Mouse (Mus musculus) neural tube, embryonic 13.5 days (tissue): ENCODE data around the gene Hist2h3b. TPM values are rescaled to one million over a fixed set of nuclear protein-coding genes. Genes with fewer than 3 reads are reported as not detected.
"Not testable (repeated sequence)": the region's sequence is repeated elsewhere in the genome, so short reads cannot be mapped to it uniquely, and the experiment has no call there.

Experiments
- ATAC-seq: fragments of 200-750 bp; cut with Nextera tagmentation; 2 replicates; pipeline ENCODE4 v1.8.0; 2017; ENCODE audit warnings: low read depth, mild to moderate bottlenecking, moderate TSS enrichment, moderate library complexity
- H3K27ac ChIP-seq: fragments of 300-500 bp; sonication (generic); replicated peaks from 2 replicates; pipeline ENCODE4 v1.5.1; 2015; ENCODE audit warnings: moderate library complexity, mild to moderate bottlenecking, inconsistent platforms
- H3K27me3 ChIP-seq: fragments of 300-500 bp; sonication (generic); 2 replicates; pipeline ENCODE4 v1.6.1; 2015; ENCODE audit warnings: mild to moderate bottlenecking, inconsistent platforms
- H3K36me3 ChIP-seq: fragments of 300-500 bp; sonication (generic); 2 replicates; pipeline ENCODE4 v1.6.1; 2015; ENCODE audit warnings: mild to moderate bottlenecking, inconsistent platforms
- H3K4me1 ChIP-seq: fragments of 300-500 bp; sonication (generic); replicated peaks from 2 replicates; pipeline ENCODE4 v1.6.1; 2015; ENCODE audit warnings: inconsistent platforms
- H3K4me2 ChIP-seq: fragments of 300-500 bp; sonication (generic); 2 replicates; pipeline ENCODE4 v1.6.1; 2015; ENCODE audit warnings: inconsistent platforms, mild to moderate bottlenecking, moderate library complexity
- H3K4me3 ChIP-seq: fragments of 300-500 bp; sonication (generic); 2 replicates; pipeline ENCODE4 v1.5.1; 2015; ENCODE audit warnings: mild to moderate bottlenecking, inconsistent platforms
- H3K9ac ChIP-seq: fragments of 300-500 bp; sonication (generic); 2 replicates; pipeline ENCODE4 v1.6.1; 2015; ENCODE audit warnings: moderate library complexity, mild to moderate bottlenecking, inconsistent platforms
- H3K9me3 ChIP-seq: fragments of 300-500 bp; sonication (generic); 2 replicates; pipeline ENCODE4 v1.6.1; 2016; ENCODE audit warnings: inconsistent platforms
- WGBS: fragments of 180-500 bp; shearing (Covaris S2); methylation state at CpG from one replicate; pipeline ENCODE4 v1.1.7; 2015; 5-methylcytosine and 5-hydroxymethylcytosine counted together
- polyA plus RNA-seq: library from polyadenylated mRNA; unstranded; fragments of >200 nt; fragmentation: Nextera tagmentation; extraction: Ambion mirVana; gene quantifications from 2 replicates; pipeline ENCODE4 v1.2.1, GENCODE M21; 2015

Hist2h3b gene
- polyA plus RNA-seq, 1 experiment from 2014 or later = 17.8 TPM

- Histone ChIP-seq H3K4me1 (peaks cover 39% of the 10 kb centered on the region), H3K27me3 (no peaks in the 10 kb centered on the region), H3K9me3 (no peaks in the 10 kb centered on the region), H3K4me2 (peak overlapping the region; percentile 64), H3K36me3 (no peaks in the 10 kb centered on the region), H3K4me3 (peak overlapping the region; percentile 49; the same call in 1 of the 2 replicates), H3K27ac (peak overlapping the region; percentile 98), H3K9ac (peak overlapping the region; percentile 83)
- 83% methylated on average over 7 of the region's 7 CpGs for WGBS
- ATAC-seq = no peak
Measured at GRCm38 (mm10) chr3:96243921-96244572, 24.4 kb upstream of the Hist2h3b start.

DNA sequence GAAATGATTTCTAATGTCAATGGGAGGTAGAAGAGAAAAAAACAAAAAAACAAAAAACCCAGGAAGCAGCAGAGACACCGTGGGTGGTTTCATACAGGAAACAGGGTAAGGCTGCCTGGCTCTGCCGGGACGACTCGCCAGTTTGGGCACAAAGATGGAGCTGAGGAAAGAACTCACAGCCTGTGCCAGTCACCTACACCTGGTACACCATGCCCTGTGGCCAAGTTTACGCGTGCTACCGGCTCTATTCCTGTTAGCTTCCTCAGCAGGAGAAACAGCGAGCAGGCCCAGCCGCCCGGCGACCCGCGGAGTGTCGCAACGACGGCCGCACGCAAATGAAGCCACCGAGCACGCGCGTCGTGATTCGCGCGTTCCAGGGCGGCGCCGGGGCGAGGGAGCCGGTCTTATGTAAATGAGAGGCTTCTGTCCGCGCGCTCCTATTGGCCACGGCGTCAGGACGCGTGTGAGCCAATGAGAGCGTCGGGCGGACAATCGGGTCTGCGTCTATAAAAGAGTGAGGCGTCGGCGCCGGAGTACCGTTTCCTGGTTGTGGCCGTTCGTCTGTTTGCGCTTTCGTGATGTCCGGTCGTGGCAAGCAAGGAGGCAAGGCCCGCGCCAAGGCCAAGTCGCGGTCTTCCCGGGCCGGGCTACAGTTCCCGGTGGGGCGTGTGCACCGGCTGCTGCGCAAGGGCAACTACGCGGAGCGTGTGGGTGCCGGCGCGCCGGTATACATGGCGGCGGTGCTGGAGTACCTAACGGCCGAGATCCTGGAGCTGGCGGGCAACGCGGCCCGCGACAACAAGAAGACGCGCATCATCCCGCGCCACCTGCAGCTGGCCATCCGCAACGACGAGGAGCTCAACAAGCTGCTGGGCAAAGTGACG is 23.2 kb upstream of the Hist2h3b start, which contains the start of gene Hist2h2aa1:
Gene Hist2h2aa1, plus strand, starts transcription at position 495 of the 884 bp plus-strand sequence.
- ATAC-seq = peak; percentile 89
- H3K9me3 ChIP-seq, H3K36me3 ChIP-seq, H3K27me3 ChIP-seq: not testable (repeated sequence)
- Histone ChIP-seq H3K4me1 (peaks cover 40% of the 10 kb centered on the region), H3K9ac (peak within 1 kb of the TSS; percentile 83), H3K4me2 (peak within 1 kb of the TSS; percentile 64), H3K27ac (peak within 1 kb of the TSS; percentile 98), H3K4me3 (peak within 1 kb of the TSS; percentile 49)
- WGBS = 0% methylated on average over 40 of the region's 88 CpGs

DNA sequence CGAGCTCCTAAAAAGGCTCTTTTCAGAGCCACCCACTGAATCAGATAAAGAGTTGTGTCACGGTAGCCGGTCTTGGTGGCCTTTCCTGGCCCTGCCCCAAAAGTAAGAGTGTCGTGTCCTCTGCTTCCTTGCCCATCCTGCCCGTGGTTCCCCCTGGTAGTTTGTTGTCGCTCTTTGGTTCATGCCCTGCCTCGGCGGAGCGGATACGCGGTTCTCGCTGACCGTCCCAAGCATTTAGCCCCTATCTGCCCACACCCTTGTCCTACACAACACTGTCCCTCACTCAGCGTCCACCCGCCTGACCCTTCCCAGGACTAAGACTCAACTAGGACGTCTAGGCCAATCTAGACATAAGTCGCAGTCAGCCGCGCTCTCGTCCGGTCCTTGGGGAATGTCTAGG is 22.4 kb upstream of the Hist2h3b start:
- 0% methylated on average over 10 of the region's 21 CpGs for WGBS
- H3K4me1 ChIP-seq = peaks cover 35% of the 10 kb centered on the region
- H3K4me3 ChIP-seq = peak overlapping the region; percentile 36
- H3K4me2 ChIP-seq = peak overlapping the region; percentile 49
- ATAC-seq, H3K9me3 ChIP-seq, H3K36me3 ChIP-seq, H3K27me3 ChIP-seq: not testable (repeated sequence)
- H3K9ac ChIP-seq = 0 out of 2 replicates have a peak overlapping the region, but pooled peaks have one; percentile 62
- peak overlapping the region; percentile 81; the same call in 1 of the 2 replicates for H3K27ac ChIP-seq

- peak within 1 kb of the TSS; percentile 51 for H3K4me2 ChIP-seq
- H3K9me3 ChIP-seq, H3K36me3 ChIP-seq, H3K27me3 ChIP-seq: not testable (repeated sequence)
- H3K4me1 ChIP-seq = peaks cover 34% of the 10 kb centered on the region
- H3K9ac ChIP-seq = peak within 1 kb of the TSS; percentile 62
- peak; percentile 91 for ATAC-seq
- WGBS = 0% methylated on average over 9 of the region's 47 CpGs
- H3K4me3 ChIP-seq = peak within 1 kb of the TSS; percentile 36
- peak within 1 kb of the TSS; percentile 81; the same call in 1 of the 2 replicates for H3K27ac ChIP-seq
Measured at GRCm38 (mm10) chr3:96246427-96246856, 22.0 kb upstream of the Hist2h3b start, which contains the start of gene Hist2h3c1. Gene Hist2h3c1, plus strand, starts transcription at chr3:96246685.

DNA sequence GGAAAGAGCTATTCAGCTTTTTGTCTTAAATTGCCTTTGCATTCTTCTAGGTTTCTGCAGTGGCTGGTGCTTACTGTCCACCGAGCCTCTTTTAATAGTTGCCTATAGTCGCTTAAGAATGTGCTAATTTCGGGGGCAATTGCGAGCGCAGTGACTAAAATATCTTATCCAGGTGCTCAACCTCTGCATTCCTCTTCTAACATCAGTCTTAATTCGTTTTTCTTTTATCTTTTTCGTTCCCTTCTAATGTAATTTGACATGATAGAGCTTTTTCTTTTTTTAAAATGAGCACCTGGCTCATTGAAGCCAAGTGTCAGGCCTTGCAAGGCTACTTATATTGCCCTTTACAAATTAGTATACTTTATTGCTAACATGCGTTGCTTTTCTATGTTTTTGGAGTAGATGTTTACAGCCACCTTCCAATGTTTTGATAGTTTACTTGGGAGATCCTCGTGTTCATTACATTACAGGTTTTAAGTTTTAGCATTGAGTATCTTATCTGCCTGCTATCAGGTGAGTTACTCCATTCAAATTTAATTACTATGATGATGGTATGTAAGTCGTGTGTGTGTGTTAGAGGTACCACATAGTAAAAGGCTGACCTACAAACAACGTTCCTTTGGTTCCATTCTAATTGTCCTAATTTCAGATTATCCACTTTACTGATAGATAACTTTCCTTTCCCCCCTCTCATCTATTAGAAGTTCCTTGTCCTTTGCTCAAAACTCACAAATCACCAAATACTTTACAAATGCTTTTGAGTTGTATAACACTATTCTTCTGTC is 20.9 kb upstream of the Hist2h3b start:
- Histone ChIP-seq H3K27ac (no peak overlapping the region), H3K9me3 (no peaks in the 10 kb centered on the region), H3K4me1 (peaks cover 34% of the 10 kb centered on the region), H3K36me3 (no peaks in the 10 kb centered on the region), H3K9ac (peak overlapping the region; percentile 58), H3K27me3 (no peaks in the 10 kb centered on the region), H3K4me2 (peak overlapping the region; percentile 51), H3K4me3 (peak overlapping the region; percentile 33)
- 2% methylated on average over 11 of the region's 11 CpGs for WGBS
- no peak for ATAC-seq

DNA sequence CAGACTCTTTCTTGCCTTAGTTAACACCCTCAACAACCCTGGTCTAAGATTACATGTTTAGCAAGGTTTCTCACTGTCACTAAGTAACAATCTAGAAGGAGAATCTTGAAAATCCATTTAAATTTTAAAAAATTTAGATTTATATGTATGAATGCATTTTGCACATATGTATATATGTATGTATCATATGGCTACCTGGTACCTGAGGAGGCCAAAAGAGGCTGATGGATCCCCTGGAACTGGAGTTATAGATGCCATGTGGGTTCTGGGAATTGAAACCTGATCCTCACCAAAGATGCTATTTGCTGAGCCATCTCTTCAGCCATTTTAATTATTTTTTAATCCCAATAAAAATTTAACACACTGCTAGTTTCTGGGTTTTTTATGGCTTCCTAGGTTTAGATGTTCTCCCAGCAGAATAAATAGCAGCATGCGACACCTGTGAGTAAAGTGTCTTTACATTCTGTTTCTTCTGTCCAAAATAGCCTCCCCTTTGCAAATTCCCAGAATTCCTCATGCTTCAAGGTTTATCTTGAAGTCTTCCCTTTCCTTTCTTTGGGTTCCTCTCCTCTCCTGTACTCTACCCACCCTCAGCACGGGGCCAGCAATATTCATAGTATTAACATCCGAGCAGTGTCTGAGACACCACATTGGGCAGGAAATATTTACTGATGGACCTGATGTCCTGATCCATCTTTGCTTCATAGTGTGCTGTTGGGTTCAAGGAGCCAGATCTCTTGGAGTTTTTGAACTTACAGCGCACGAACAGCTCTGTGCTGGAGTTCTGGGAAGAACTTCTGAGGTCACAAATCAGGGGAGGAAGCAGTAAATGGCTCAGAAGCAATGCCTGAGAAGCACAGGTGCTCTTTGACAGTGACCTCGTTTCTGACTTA is 20.1 kb upstream of the Hist2h3b start:
- H3K27me3 ChIP-seq = no peaks in the 10 kb centered on the region
- peak overlapping the region; percentile 33; the same call in 1 of the 2 replicates for H3K4me3 ChIP-seq
- no peak for ATAC-seq
- no peaks in the 10 kb centered on the region for H3K9me3 ChIP-seq
- no peak overlapping the region for H3K27ac ChIP-seq
- H3K4me1 ChIP-seq = peaks cover 34% of the 10 kb centered on the region
- H3K4me2 ChIP-seq = peak overlapping the region; percentile 51
- no peaks in the 10 kb centered on the region for H3K36me3 ChIP-seq
- WGBS = 48% methylated on average over 6 of the region's 6 CpGs
- peak overlapping the region; percentile 58; the same call in 1 of the 2 replicates for H3K9ac ChIP-seq

DNA sequence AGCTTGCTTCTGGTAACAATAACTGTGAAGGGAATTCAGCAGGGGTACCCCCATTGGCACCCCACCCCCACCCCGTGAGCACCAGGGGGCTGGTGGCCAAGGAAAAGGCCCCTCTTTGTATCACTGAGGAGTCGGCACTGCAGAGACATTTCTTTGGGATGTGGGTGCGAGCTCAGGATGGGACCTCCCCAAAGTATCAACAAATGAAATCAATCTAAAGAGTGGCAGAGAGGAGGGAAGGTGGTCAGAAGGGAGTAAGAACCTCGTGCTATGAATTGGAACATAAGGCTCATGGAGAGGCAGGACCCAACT is 19.5 kb upstream of the Hist2h3b start:
- H3K9me3 ChIP-seq = no peaks in the 10 kb centered on the region
- no peak overlapping the region for H3K9ac ChIP-seq
- no peak overlapping the region for H3K27ac ChIP-seq
- ATAC-seq = no peak
- H3K36me3 ChIP-seq = no peaks in the 10 kb centered on the region
- peak overlapping the region; percentile 51 for H3K4me2 ChIP-seq
- H3K4me3 ChIP-seq = no peak overlapping the region
- H3K27me3 ChIP-seq = no peaks in the 10 kb centered on the region
- H3K4me1 ChIP-seq = peaks cover 31% of the 10 kb centered on the region
- WGBS = 53% methylated on average over 4 of the region's 4 CpGs

DNA sequence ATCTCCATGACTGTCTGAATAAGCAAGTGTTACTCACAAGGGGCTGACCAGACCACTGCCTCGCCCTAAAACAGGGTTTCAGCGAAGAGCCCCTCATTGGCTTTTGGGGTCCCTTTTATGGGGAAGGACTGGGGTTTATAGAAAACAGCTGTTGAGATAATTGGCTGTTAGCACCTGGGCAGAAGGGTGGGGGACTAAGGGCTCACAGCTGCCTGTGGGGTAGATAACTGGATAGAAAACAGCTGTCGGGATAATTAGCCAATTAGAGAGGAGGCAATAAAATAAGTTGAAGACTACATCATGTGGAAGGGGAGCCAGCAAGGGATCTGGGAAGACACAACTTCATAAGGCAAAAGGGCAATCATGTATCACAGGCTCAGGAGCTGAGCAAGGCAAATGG is 17.6 kb upstream of the Hist2h3b start:
- 54% methylated on average over 3 of the region's 3 CpGs for WGBS
- H3K4me1 ChIP-seq = peaks cover 21% of the 10 kb centered on the region
- no peak overlapping the region for H3K4me2 ChIP-seq
- no peak overlapping the region for H3K4me3 ChIP-seq
- H3K27ac ChIP-seq = no peak overlapping the region
- H3K9me3 ChIP-seq = no peaks in the 10 kb centered on the region
- H3K27me3 ChIP-seq = no peaks in the 10 kb centered on the region
- no peaks in the 10 kb centered on the region for H3K36me3 ChIP-seq
- no peak for ATAC-seq
- H3K9ac ChIP-seq = no peak overlapping the region

GRCm38 (mm10) chr3:96251787-96252186 is 16.7 kb upstream of the Hist2h3b start:
- WGBS = 94% methylated on average over 3 of the region's 3 CpGs
- Histone ChIP-seq H3K9ac (no peak overlapping the region), H3K4me1 (peaks cover 21% of the 10 kb centered on the region), H3K4me2 (no peak overlapping the region), H3K36me3 (no peaks in the 10 kb centered on the region), H3K9me3 (no peaks in the 10 kb centered on the region), H3K4me3 (no peak overlapping the region), H3K27ac (no peak overlapping the region), H3K27me3 (no peaks in the 10 kb centered on the region)
- ATAC-seq = no peak

GRCm38 (mm10) chr3:96254683-96255355 is 13.6 kb upstream of the Hist2h3b start:
- ATAC-seq = no peak
- Histone ChIP-seq H3K36me3 (no peaks in the 10 kb centered on the region), H3K4me3 (no peak overlapping the region), H3K9me3 (no peaks in the 10 kb centered on the region), H3K4me2 (no peak overlapping the region), H3K27me3 (no peaks in the 10 kb centered on the region), H3K4me1 (no peaks in the 10 kb centered on the region), H3K27ac (no peak overlapping the region), H3K9ac (0 out of 2 replicates have a peak overlapping the region, but pooled peaks have one; percentile 17)
- 46% methylated on average over 10 of the region's 10 CpGs for WGBS
